Mouse (Mus musculus) testis, adult 2 months (tissue): ENCODE measurements at regions not wholly inside any gene's neighbourhood (a gene's known extent, or its start where the extent isn't known, plus 50 kb on each side); places are given as distances from the start of the nearest gene placed in this dataset.

Experiments used
- CTCF ChIP-seq: fragments of 200-500 bp; IDR thresholded peaks from 2 replicates; pipeline ENCODE4 v1.5.1; 2012; ENCODE audit warnings: low read depth, mild to moderate bottlenecking, inconsistent platforms, low read length, moderate library complexity; ENCODE audit not compliant: control insufficient read depth, insufficient read depth, insufficient replicate concordance
- POLR2A ChIP-seq: fragments of 200-500 bp; IDR thresholded peaks from 2 replicates; pipeline ENCODE4 v1.6.1; 2012; ENCODE audit warnings: low read depth, mild to moderate bottlenecking, inconsistent platforms, low read length, moderate library complexity; ENCODE audit not compliant: control insufficient read depth

DNA sequence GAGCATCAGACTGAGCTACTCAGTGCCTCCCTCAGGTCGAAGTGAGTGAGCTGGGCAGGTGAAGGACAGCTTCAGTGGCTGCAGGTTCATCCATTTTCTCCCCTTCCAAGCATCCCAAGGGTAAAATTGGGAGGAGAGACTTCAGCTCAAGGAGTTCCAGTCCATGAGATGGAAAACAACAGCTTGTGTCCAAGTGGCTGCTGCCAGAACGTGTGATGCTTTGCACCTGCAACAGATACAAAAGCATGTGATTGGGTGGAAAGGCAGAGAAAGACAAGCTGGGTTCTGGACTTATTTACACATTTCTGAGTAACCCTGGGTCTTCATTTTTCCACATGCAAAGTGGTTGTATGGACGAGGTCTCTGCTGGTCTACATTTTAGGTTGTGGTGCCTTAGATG, 127.7 kb upstream of the Vangl1 start:
- TF ChIP-seq CTCF (no peak), POLR2A (no peak)
